Mouse (Mus musculus): ENCODE measurements around the gene Fam50b. TPM values are rescaled to one million over a fixed set of nuclear protein-coding genes. Genes with fewer than 3 reads are reported as not detected.
A peak's percentile ranks its signal among the peaks of the same experiment; 100 is the strongest.

Gene Fam50b
- polyA plus RNA-seq, 1 experiment from 2014 or later: not detected

DNA sequence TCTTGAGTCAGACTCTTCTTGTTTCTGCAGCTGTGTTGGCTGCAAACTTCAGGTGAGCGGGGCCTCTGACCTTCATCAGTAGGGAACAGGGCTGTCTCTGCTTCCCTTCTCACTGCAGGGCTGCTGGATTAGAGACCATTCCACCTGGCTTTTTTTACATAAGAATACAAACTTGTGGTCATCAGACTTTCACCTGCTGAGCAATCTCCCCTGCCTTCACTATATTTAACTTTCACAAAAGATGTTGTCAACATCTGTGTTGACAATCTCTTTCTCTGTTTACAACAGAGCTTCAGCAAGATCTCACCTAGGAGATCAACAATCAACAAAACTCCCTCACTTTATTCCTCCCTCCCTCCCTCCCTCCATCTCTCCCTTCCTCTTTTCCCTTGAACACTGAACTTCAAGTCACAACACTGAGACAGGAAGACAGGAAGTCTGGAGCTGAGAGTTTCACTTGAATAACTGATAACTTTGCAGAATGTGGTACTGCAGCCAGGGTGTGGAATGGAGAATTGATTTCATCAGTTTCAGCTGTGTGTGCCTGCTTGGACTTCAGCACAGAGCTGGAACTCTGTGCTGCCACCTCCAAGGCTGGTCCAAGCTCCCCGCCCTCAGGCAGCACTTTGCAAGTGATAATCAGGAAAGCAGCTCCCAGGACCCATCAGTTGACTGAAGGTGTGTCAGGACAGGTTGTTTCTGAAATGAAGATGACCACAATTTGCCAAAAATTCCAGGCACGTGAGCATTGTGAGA, 7.3 kb downstream of the Fam50b start:
- no peak overlapping the region for H3K27ac ChIP-seq
- WGBS: 90% methylated on average over 3 of the region's 3 CpGs
- H3K4me2 ChIP-seq (ENCODE audit: low read length): no peak overlapping the region
- ATAC-seq (replicated peaks; ENCODE audit: low FRiP score, low read depth) (no peak), DNase-seq (ENCODE audit: low spot score) (no peak)
- H3K9ac ChIP-seq (ENCODE audit: low read depth, low read length): no peak overlapping the region
- no peaks in the 10 kb centered on the region for H3K36me3 ChIP-seq (ENCODE audit: insufficient read depth, low read length)
- no peaks in the 10 kb centered on the region for H3K4me1 ChIP-seq (replicated peaks; ENCODE audit: insufficient read depth, low read length)
- H3K4me3 ChIP-seq (replicated peaks; ENCODE audit: low read depth, low read length): no peak overlapping the region
- no peaks in the 10 kb centered on the region for H3K27me3 ChIP-seq (ENCODE audit: insufficient read depth, low read length)
- no peaks in the 10 kb centered on the region for H3K9me3 ChIP-seq (replicated peaks; ENCODE audit: low read length)
- TF ChIP-seq CTCF (IDR thresholded peaks at IDR 0.05; ENCODE audit: low read depth): no peak

DNA sequence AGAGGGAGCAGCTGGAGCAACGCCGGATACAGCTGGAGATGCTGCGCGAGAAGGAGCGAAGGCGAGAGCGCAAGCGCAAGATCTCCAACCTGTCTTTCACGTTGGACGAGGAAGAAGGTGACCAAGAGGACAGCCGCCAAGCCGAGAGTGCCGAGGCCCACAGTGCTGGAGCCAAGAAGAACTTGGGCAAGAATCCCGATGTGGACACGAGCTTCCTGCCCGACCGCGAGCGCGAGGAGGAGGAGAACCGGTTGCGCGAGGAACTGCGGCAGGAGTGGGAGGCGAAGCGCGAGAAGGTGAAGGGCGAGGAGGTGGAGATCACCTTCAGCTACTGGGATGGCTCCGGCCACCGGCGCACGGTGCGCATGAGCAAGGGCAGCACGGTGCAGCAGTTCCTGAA, 12.2 kb downstream of the Fam50b start:
- H3K4me2 ChIP-seq (ENCODE audit: low read length): no peak overlapping the region
- H3K4me3 ChIP-seq (replicated peaks; ENCODE audit: low read depth, low read length): no peak overlapping the region
- no peak overlapping the region for H3K9ac ChIP-seq (ENCODE audit: low read depth, low read length)
- H3K27me3 ChIP-seq (ENCODE audit: insufficient read depth, low read length): no peaks in the 10 kb centered on the region
- H3K36me3 ChIP-seq (ENCODE audit: insufficient read depth, low read length): no peaks in the 10 kb centered on the region
- TF ChIP-seq CTCF (IDR thresholded peaks at IDR 0.05; ENCODE audit: low read depth): no peak
- H3K27ac ChIP-seq: no peak overlapping the region
- H3K4me1 ChIP-seq (replicated peaks; ENCODE audit: insufficient read depth, low read length): no peaks in the 10 kb centered on the region
- WGBS: 93% methylated on average over 34 of the region's 34 CpGs
- H3K9me3 ChIP-seq (replicated peaks; ENCODE audit: low read length): no peaks in the 10 kb centered on the region
- ATAC-seq (replicated peaks; ENCODE audit: low FRiP score, low read depth) (no peak), DNase-seq (ENCODE audit: low spot score) (no peak)

GRCm38 (mm10) chr13:34748530-34748929, 13.9 kb downstream of the Fam50b start:
- Histone ChIP-seq H3K27me3 (ENCODE audit: insufficient read depth, low read length) (no peaks in the 10 kb centered on the region), H3K27ac (no peak overlapping the region), H3K4me1 (replicated peaks; ENCODE audit: insufficient read depth, low read length) (no peaks in the 10 kb centered on the region), H3K36me3 (ENCODE audit: insufficient read depth, low read length) (no peaks in the 10 kb centered on the region), H3K9ac (ENCODE audit: low read depth, low read length) (no peak overlapping the region), H3K4me2 (ENCODE audit: low read length) (no peak overlapping the region), H3K4me3 (replicated peaks; ENCODE audit: low read depth, low read length) (no peak overlapping the region), H3K9me3 (replicated peaks; ENCODE audit: low read length) (no peaks in the 10 kb centered on the region)
- DNase-seq (ENCODE audit: low spot score) (no peak), ATAC-seq (replicated peaks; ENCODE audit: low FRiP score, low read depth) (no peak)
- whole genome bisulfite sequencing: 66% methylated on average over 3 of the region's 3 CpGs
- no peak for TF ChIP-seq CTCF (IDR thresholded peaks at IDR 0.05; ENCODE audit: low read depth)

GRCm38 (mm10) chr13:34759202-34759601, 24.6 kb downstream of the Fam50b start:
- TF ChIP-seq CTCF (IDR thresholded peaks at IDR 0.05; ENCODE audit: low read depth): no peak
- WGBS: 97% methylated on average over 9 of the region's 9 CpGs
- no peak for ATAC-seq (replicated peaks; ENCODE audit: low FRiP score, low read depth)
- no peaks in the 10 kb centered on the region for H3K27me3 ChIP-seq (ENCODE audit: insufficient read depth, low read length)
- H3K9ac ChIP-seq (ENCODE audit: low read depth, low read length): no peak overlapping the region
- no peak for DNase-seq (ENCODE audit: low spot score)
- no peaks in the 10 kb centered on the region for H3K36me3 ChIP-seq (ENCODE audit: insufficient read depth, low read length)
- no peak overlapping the region for H3K4me3 ChIP-seq (replicated peaks; ENCODE audit: low read depth, low read length)
- no peak overlapping the region for H3K27ac ChIP-seq
- H3K4me2 ChIP-seq (ENCODE audit: low read length): no peak overlapping the region
- H3K9me3 ChIP-seq (replicated peaks; ENCODE audit: low read length): no peaks in the 10 kb centered on the region
- peaks cover 7% of the 10 kb centered on the region; the same call in 1 of the 2 replicates for H3K4me1 ChIP-seq (replicated peaks; ENCODE audit: insufficient read depth, low read length)

DNA sequence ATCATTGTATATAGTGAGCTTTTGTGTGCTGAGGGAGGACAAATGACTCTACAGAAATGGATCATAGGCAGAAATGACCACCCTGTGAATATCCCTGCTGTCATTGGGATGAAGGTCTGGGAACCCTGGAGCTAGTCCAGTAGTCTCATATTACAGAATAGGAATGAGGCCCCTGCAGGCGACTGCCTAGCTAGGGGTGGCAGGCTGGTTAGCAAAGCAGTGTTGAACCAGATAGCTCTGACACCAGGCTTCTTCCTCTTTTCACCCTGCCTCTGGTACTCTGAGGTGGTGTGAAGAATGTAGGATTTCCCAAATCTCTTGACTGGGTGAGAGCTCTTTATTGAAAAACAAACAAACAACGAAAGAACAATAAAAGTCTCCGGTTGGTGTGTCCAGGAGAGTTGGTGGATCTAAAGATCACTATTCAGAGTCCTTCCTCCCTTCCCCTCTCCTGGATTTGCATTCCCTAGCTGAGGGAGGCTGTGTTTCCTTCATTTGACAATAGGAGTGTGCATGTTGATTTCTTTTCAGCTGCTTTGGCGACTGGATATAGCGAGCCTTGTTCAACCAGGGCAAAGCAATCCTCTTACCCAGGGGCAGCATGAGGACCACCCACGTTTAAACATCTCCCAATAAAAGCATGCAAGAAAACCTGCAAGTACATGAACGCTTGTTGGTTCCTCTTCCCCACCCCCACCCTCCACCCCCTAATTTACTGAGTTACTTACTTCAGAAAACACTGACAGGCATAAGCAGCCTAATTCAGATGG, 26.1 kb downstream of the Fam50b start:
- H3K4me3 ChIP-seq (replicated peaks; ENCODE audit: low read depth, low read length): no peak overlapping the region
- H3K9ac ChIP-seq (ENCODE audit: low read depth, low read length): no peak overlapping the region
- H3K36me3 ChIP-seq (ENCODE audit: insufficient read depth, low read length): no peaks in the 10 kb centered on the region
- peaks cover 7% of the 10 kb centered on the region; the same call in 1 of the 2 replicates for H3K4me1 ChIP-seq (replicated peaks; ENCODE audit: insufficient read depth, low read length)
- no peaks in the 10 kb centered on the region for H3K9me3 ChIP-seq (replicated peaks; ENCODE audit: low read length)
- TF ChIP-seq CTCF (IDR thresholded peaks at IDR 0.05; ENCODE audit: low read depth): no peak
- 0 out of 2 replicates have a peak overlapping the region, but pooled peaks have one; percentile 26 for H3K27ac ChIP-seq
- no peak overlapping the region for H3K4me2 ChIP-seq (ENCODE audit: low read length)
- no peaks in the 10 kb centered on the region for H3K27me3 ChIP-seq (ENCODE audit: insufficient read depth, low read length)
- DNase-seq (ENCODE audit: low spot score) (peak; percentile 35), ATAC-seq (replicated peaks; ENCODE audit: low FRiP score, low read depth) (no peak)
- 13% methylated on average over 7 of the region's 7 CpGs for WGBS

DNA sequence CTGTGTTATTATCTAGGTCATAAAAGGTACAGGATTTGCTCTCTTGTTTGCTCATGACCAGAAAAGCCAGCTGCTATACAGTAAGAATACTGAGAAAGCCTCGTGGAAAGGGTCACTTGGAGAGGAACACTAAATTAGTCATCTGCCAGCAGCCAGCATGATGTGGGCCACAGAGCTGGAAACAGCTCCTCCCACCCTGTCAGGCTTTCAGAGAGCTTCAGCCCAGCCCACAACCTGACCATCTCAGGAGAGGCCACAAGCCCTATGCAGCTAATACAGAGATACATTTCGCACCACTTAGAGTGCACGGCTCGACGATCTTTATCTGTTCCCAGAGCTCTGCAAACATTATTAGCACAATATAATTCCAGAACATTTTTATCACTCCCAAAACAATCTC, 27.5 kb downstream of the Fam50b start:
- H3K27ac ChIP-seq: no peak overlapping the region
- H3K9me3 ChIP-seq (replicated peaks; ENCODE audit: low read length): no peaks in the 10 kb centered on the region
- ATAC-seq (replicated peaks; ENCODE audit: low FRiP score, low read depth) (no peak), DNase-seq (ENCODE audit: low spot score) (peak; percentile 37)
- no peaks in the 10 kb centered on the region for H3K36me3 ChIP-seq (ENCODE audit: insufficient read depth, low read length)
- H3K4me1 ChIP-seq (replicated peaks; ENCODE audit: insufficient read depth, low read length): peaks cover 7% of the 10 kb centered on the region; the same call in 1 of the 2 replicates
- H3K27me3 ChIP-seq (ENCODE audit: insufficient read depth, low read length): no peaks in the 10 kb centered on the region
- no peak for TF ChIP-seq CTCF (IDR thresholded peaks at IDR 0.05; ENCODE audit: low read depth)
- WGBS: 35% methylated on average over 5 of the region's 5 CpGs
- H3K4me2 ChIP-seq (ENCODE audit: low read length): no peak overlapping the region
- H3K9ac ChIP-seq (ENCODE audit: low read depth, low read length): no peak overlapping the region
- H3K4me3 ChIP-seq (replicated peaks; ENCODE audit: low read depth, low read length): no peak overlapping the region

All from kidney, postnatal 0 days (tissue).